Comparison of ENCODE assay signal across 20 mouse cellular contexts in the genomic region with DNA sequence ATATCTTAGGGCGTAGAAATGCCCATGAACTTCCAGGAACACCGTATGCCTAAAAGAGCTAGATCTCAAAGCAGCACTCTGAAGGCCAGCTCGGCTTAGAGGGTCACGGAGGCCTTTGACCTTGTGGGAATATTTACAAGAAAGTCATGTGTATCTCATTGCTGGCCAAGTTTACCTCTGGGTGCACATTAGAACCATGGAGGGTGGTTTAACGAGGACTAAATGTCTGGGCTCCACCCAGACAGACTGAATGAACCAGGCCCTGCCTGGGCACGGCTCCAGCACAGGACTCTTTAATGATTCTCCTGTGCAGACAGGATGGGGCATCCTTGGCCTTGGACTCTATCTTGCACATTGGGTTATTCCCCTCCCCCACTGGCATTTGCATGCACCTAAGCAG. TPM values are rescaled to one million over a fixed set of nuclear protein-coding genes. Genes with fewer than 3 reads are reported as not detected.
DNase-seq lines count a peak whose midpoint lies in the region; ATAC-seq and TF ChIP-seq lines count a peak whose summit lies in the region.
"Had no signal": no experiment of that assay in that cellular context is flagged by ENCODE, and none has a peak within 500 bp of the region (broad histone marks: within the 10 kb centered on the region; RNA-seq: fewer than 3 reads in every experiment).

No protein-coding gene starts in this region.

- TF ChIP-seq EP300 in liver, postnatal 0 days (IDR thresholded peaks at IDR 0.05; ENCODE audit: low read depth), result no peak
- TF ChIP-seq EP300 in stomach, postnatal 0 days (optimal IDR thresholded peaks at IDR 0.05), result no peak
- no peak for TF ChIP-seq EP300 in heart, adult 2 months (IDR thresholded peaks at IDR 0.05; ENCODE audit: insufficient read depth, low read depth, low read length)

- ATAC-seq in liver, postnatal 0 days, result no peak; the same call in 1 of the 2 replicates
- no peak for ATAC-seq in liver, embryonic 12.5 days
- peak; percentile 24; the same call in 1 of the 2 replicates for ATAC-seq in stomach, postnatal 0 days (ENCODE audit: low FRiP score, low TSS enrichment)
- ATAC-seq: activated CD4-positive, CD25-positive, alpha-beta regulatory T cell, adult 4 months; forebrain, embryonic 14.5 days had no signal

- no peak overlapping the region for H3K27ac ChIP-seq in liver, postnatal 0 days (ENCODE audit: low read depth)
- H3K27ac ChIP-seq in liver, embryonic 12.5 days, result no peak overlapping the region
- no peak overlapping the region for H3K27ac ChIP-seq in stomach, postnatal 0 days (replicated peaks)
- H3K27ac ChIP-seq in heart, adult 2 months, result no peak overlapping the region
- H3K27ac ChIP-seq: embryonic facial prominence, embryonic 12.5 days; heart, embryonic 10.5 days; limb, embryonic 15.5 days had no signal

- no peaks in the 10 kb centered on the region for H3K79me2 ChIP-seq in heart, adult 2 months (replicated peaks; ENCODE audit: control insufficient read depth, insufficient read depth, low read length)

- no peaks in the 10 kb centered on the region for H3K9me3 ChIP-seq in liver, postnatal 0 days (ENCODE audit: low read length)
- no peaks in the 10 kb centered on the region for H3K9me3 ChIP-seq in liver, embryonic 12.5 days (replicated peaks)
- no peaks in the 10 kb centered on the region for H3K9me3 ChIP-seq in stomach, postnatal 0 days (ENCODE audit: control insufficient read depth, low read length)
- H3K9me3 ChIP-seq: embryonic facial prominence, embryonic 12.5 days; G1E; heart, embryonic 10.5 days; limb, embryonic 15.5 days had no signal

- WGBS in liver, postnatal 0 days (ENCODE audit: insufficient replicate concordance), result 53% methylated on average over 6 of the region's 6 CpGs
- WGBS in liver, embryonic 12.5 days (ENCODE audit: insufficient replicate concordance), result 69% methylated on average over 6 of the region's 6 CpGs
- 47% methylated on average over 6 of the region's 6 CpGs for WGBS in stomach, postnatal 0 days
- 81% methylated on average over 6 of the region's 6 CpGs for WGBS in heart, adult 2 months

- no peaks in the 10 kb centered on the region for H3K27me3 ChIP-seq in liver, postnatal 0 days (ENCODE audit: insufficient read depth, low read length)
- H3K27me3 ChIP-seq in liver, embryonic 12.5 days (replicated peaks), result no peaks in the 10 kb centered on the region
- no peaks in the 10 kb centered on the region for H3K27me3 ChIP-seq in stomach, postnatal 0 days (ENCODE audit: control insufficient read depth, insufficient read depth, low read length)
- no peaks in the 10 kb centered on the region for H3K27me3 ChIP-seq in heart, adult 2 months (ENCODE audit: control insufficient read depth, insufficient read depth, low read length)
- H3K27me3 ChIP-seq: limb, embryonic 15.5 days had no signal

- intact Hi-C loops in heart, adult 2 months (cut with DNase I), result no loop called here
- intact Hi-C loops in left cerebral cortex, postnatal 4 days (cut with DNase I), result no loop called here

- H3K36me3 ChIP-seq in liver, postnatal 0 days (replicated peaks; ENCODE audit: insufficient read depth, low read length), result no peaks in the 10 kb centered on the region
- H3K36me3 ChIP-seq in liver, embryonic 12.5 days, result peaks cover 6% of the 10 kb centered on the region; the same call in 1 of the 2 replicates
- H3K36me3 ChIP-seq in stomach, postnatal 0 days (ENCODE audit: control insufficient read depth, insufficient read depth, low read length), result no peaks in the 10 kb centered on the region
- H3K36me3 ChIP-seq in heart, adult 2 months (ENCODE audit: control insufficient read depth, insufficient read depth, low read length), result no peaks in the 10 kb centered on the region
- H3K36me3 ChIP-seq: embryonic facial prominence, embryonic 12.5 days; G1E; heart, embryonic 10.5 days; limb, embryonic 15.5 days had no signal

- no peak for TF ChIP-seq CTCF in liver, postnatal 0 days (IDR thresholded peaks at IDR 0.05; ENCODE audit: low read depth)
- no peak for TF ChIP-seq CTCF in stomach, postnatal 0 days (IDR thresholded peaks at IDR 0.05; ENCODE audit: low read depth)
- TF ChIP-seq CTCF in heart, adult 2 months (IDR thresholded peaks at IDR 0.05), result no peak

- H3K4me3 ChIP-seq in liver, postnatal 0 days (ENCODE audit: low read depth, low read length), result no peak overlapping the region
- no peak overlapping the region for H3K4me3 ChIP-seq in liver, embryonic 12.5 days
- no peak overlapping the region for H3K4me3 ChIP-seq in stomach, postnatal 0 days (ENCODE audit: low read depth, low read length)
- H3K4me3 ChIP-seq in heart, adult 2 months, result no peak overlapping the region
- H3K4me3 ChIP-seq: embryonic facial prominence, embryonic 12.5 days; erythroblast, embryonic 14.5 days; heart, embryonic 10.5 days; limb, embryonic 15.5 days had no signal

- no peak for TF ChIP-seq POLR2A in heart, adult 2 months (IDR thresholded peaks at IDR 0.05; ENCODE audit: insufficient read depth, low read depth, low read length)

- peak; percentile 22 for DNase-seq in adrenal gland, postnatal 10 days
- no peak for DNase-seq in adrenal gland, postnatal 25 days
- peak; percentile 37 for DNase-seq in liver, postnatal 0 days
- DNase-seq in kidney, postnatal 14 days, result peak; percentile 53
- DNase-seq in stomach, postnatal 0 days (ENCODE audit: low spot score), result no peak
- DNase-seq in heart, adult 2 months, result no peak
- DNase-seq in left cerebral cortex, postnatal 4 days, result no peak
- DNase-seq: cerebellum, adult 8-10 months; gastrocnemius, postnatal 14 days; lung, adult 2 months; thymus, adult 18-20 months; thymus, postnatal 4 days had no signal

- peaks cover 25% of the 10 kb centered on the region for H3K4me1 ChIP-seq in liver, postnatal 0 days (ENCODE audit: insufficient read depth)
- H3K4me1 ChIP-seq in liver, embryonic 12.5 days, result peaks cover 29% of the 10 kb centered on the region; the same call in 1 of the 2 replicates
- no peaks in the 10 kb centered on the region for H3K4me1 ChIP-seq in stomach, postnatal 0 days (replicated peaks; ENCODE audit: control insufficient read depth, insufficient read depth)
- no peaks in the 10 kb centered on the region; the same call in 1 of the 2 replicates for H3K4me1 ChIP-seq in heart, adult 2 months (ENCODE audit: control insufficient read depth, insufficient read depth, low read length)

- H3K4me2 ChIP-seq in liver, postnatal 0 days (ENCODE audit: low read depth, low read length), result 0 out of 2 replicates have a peak overlapping the region, but pooled peaks have one; percentile 3
- no peak overlapping the region for H3K4me2 ChIP-seq in liver, embryonic 12.5 days
- no peak overlapping the region for H3K4me2 ChIP-seq in stomach, postnatal 0 days (replicated peaks; ENCODE audit: low read depth)
- H3K4me2 ChIP-seq: embryonic facial prominence, embryonic 12.5 days; limb, embryonic 15.5 days had no signal

- H3K9ac ChIP-seq in liver, postnatal 0 days (replicated peaks), result no peak overlapping the region
- no peak overlapping the region for H3K9ac ChIP-seq in liver, embryonic 12.5 days
- H3K9ac ChIP-seq in stomach, postnatal 0 days (ENCODE audit: low read length), result no peak overlapping the region
- no peak overlapping the region for H3K9ac ChIP-seq in heart, adult 2 months (ENCODE audit: low read depth, low read length)
- H3K9ac ChIP-seq: embryonic facial prominence, embryonic 12.5 days; limb, embryonic 15.5 days had no signal

RNA-seq across cellular contexts. Expression of a gene that starts 27.9 kb away (rescaled TPM):
- total RNA-seq in adrenal gland, postnatal 10 days (2021), result 1 to 10 TPM; 5.4 to 9.6 TPM
- total RNA-seq in adrenal gland, postnatal 25 days (2021), result 2.1 TPM in 2 replicates
- polyA plus RNA-seq in liver, postnatal 0 days (2015; fragmentation: Nextera tagmentation; extraction: Ambion mirVana), result 20.0 and 21.1 TPM in 2 replicates
- polyA plus RNA-seq in liver, embryonic 12.5 days (2016; fragmentation: Nextera tagmentation; extraction: Ambion mirVana), result 23.7 and 25.0 TPM in 2 replicates
- 6.9 and 8.3 TPM in 2 replicates for polyA plus RNA-seq in stomach, postnatal 0 days (2015; fragmentation: Nextera tagmentation; extraction: Ambion mirVana)
- under 1 TPM; 0.77 to 0.94 TPM for total RNA-seq in heart, adult 2 months (2021)
- 1.4 and 1.5 TPM in 2 replicates for polyA plus RNA-seq in heart, adult 2 months (2012; rRNA removed)
- 1 to 10 TPM; 1.6 to 1.9 TPM for total RNA-seq in left cerebral cortex, postnatal 4 days (2021)
- polyA plus RNA-seq: G1E had no signal

Comparison
In these comparisons a context has a peak if more than half of its experiments do, and no peak if none do; other contexts are left out.
1. DNase-seq: peak in adrenal gland, postnatal 10 days (single experiment), liver, postnatal 0 days (single experiment) and kidney, postnatal 14 days (single experiment); none in adrenal gland, postnatal 25 days (single experiment), stomach, postnatal 0 days (single experiment), heart, adult 2 months (0 of 2) and left cerebral cortex, postnatal 4 days (single experiment).